Mouse (Mus musculus) embryonic facial prominence, embryonic 10.5 days (tissue): ENCODE measurements around the gene Guca2a. TPM values are rescaled to one million over a fixed set of nuclear protein-coding genes. Genes with fewer than 3 reads are reported as not detected.

Experiments
- DNase-seq: peaks from one replicate; pipeline ENCODE4 v3.0.0-alpha.2; 2017; ENCODE audit warnings: low spot score
- H3K27ac ChIP-seq: fragments of 300-500 bp; sonication (generic); replicated peaks from 2 replicates; pipeline ENCODE4 v1.5.1; 2016; ENCODE audit warnings: mild to moderate bottlenecking
- H3K27me3 ChIP-seq: fragments of 300-500 bp; sonication (generic); replicated peaks from 2 replicates; pipeline ENCODE4 v1.6.1; 2016; ENCODE audit warnings: low read depth, mild to moderate bottlenecking; ENCODE audit not compliant: poor library complexity, severe bottlenecking
- H3K36me3 ChIP-seq: fragments of 300-500 bp; sonication (generic); replicated peaks from 2 replicates; pipeline ENCODE4 v1.6.1; 2016; ENCODE audit warnings: mild to moderate bottlenecking, moderate library complexity
- H3K4me1 ChIP-seq: fragments of 300-500 bp; sonication (generic); 2 replicates; pipeline ENCODE4 v1.6.1; 2016
- H3K4me3 ChIP-seq: fragments of 300-500 bp; sonication (generic); 2 replicates; pipeline ENCODE4 v1.5.1; 2016; ENCODE audit warnings: mild to moderate bottlenecking, moderate library complexity
- H3K9me3 ChIP-seq: fragments of 300-500 bp; sonication (generic); 2 replicates; pipeline ENCODE4 v1.6.1; 2016; ENCODE audit warnings: mild to moderate bottlenecking
- WGBS: fragments of 180-500 bp; shearing (Covaris S2); methylation state at CpG from one replicate; pipeline ENCODE4 v1.1.7; 2016; 5-methylcytosine and 5-hydroxymethylcytosine counted together
- polyA plus RNA-seq: library from polyadenylated mRNA; unstranded; fragments of >200 nt; fragmentation: Nextera tagmentation; extraction: Ambion mirVana; gene quantifications from 2 replicates; pipeline ENCODE4 v1.2.1, GENCODE M21; 2016

Gene Guca2a
- polyA plus RNA-seq, 1 experiment from 2014 or later = not detected

GRCm38 (mm10) chr4:119671164-119671563 is 33.7 kb downstream of the Guca2a start:
- no peak for DNase-seq
- no peaks in the 10 kb centered on the region for H3K27me3 ChIP-seq
- peaks cover 10% of the 10 kb centered on the region for H3K4me1 ChIP-seq
- 90% methylated on average over 9 of the region's 9 CpGs for WGBS
- no peaks in the 10 kb centered on the region for H3K9me3 ChIP-seq
- no peaks in the 10 kb centered on the region for H3K36me3 ChIP-seq
- no peak overlapping the region for H3K27ac ChIP-seq
- H3K4me3 ChIP-seq = no peak overlapping the region

- Histone ChIP-seq H3K27me3 (no peaks in the 10 kb centered on the region), H3K36me3 (no peaks in the 10 kb centered on the region), H3K4me1 (peaks cover 10% of the 10 kb centered on the region), H3K4me3 (no peak overlapping the region), H3K27ac (no peak overlapping the region), H3K9me3 (no peaks in the 10 kb centered on the region)
- no peak for DNase-seq
- WGBS = 35% methylated on average over 5 of the region's 5 CpGs
These were observed 35.2 kb downstream of the Guca2a start for GRCm38 (mm10) chr4:119672685-119673084.

- no peak for DNase-seq
These were observed 45.1 kb downstream of the Guca2a start for GRCm38 (mm10) chr4:119682596-119682995.

GRCm38 (mm10) chr4:119685746-119686145 is 48.2 kb downstream of the Guca2a start:
- H3K4me3 ChIP-seq = no peak overlapping the region
- no peaks in the 10 kb centered on the region for H3K36me3 ChIP-seq
- H3K27me3 ChIP-seq = no peaks in the 10 kb centered on the region
- H3K27ac ChIP-seq = no peak overlapping the region
- peaks cover 11% of the 10 kb centered on the region for H3K4me1 ChIP-seq
- DNase-seq = no peak
- WGBS = 89% methylated on average over 2 of the region's 2 CpGs
- no peaks in the 10 kb centered on the region for H3K9me3 ChIP-seq

More at GRCm38 (mm10) chr4:119682596-119682995, 45.1 kb downstream of the Guca2a start:
- no peaks in the 10 kb centered on the region for H3K36me3 ChIP-seq
- no peak overlapping the region for H3K4me3 ChIP-seq
- no peaks in the 10 kb centered on the region for H3K27me3 ChIP-seq
- no peaks in the 10 kb centered on the region for H3K9me3 ChIP-seq
- H3K4me1 ChIP-seq = peaks cover 6% of the 10 kb centered on the region; the same call in 1 of the 2 replicates
- no peak overlapping the region for H3K27ac ChIP-seq
- 63% methylated on average over 5 of the region's 5 CpGs for WGBS

Other genes starting within 250 kb of the Guca2a start
- 5.1 and 6.4 TPM in 2 replicates for gene Ccdc30, start 222.2 kb upstream of the Guca2a start, polyA plus RNA-seq
- 33.2 and 35.3 TPM in 2 replicates for gene Ppcs, start 215.3 kb upstream of the Guca2a start, polyA plus RNA-seq
- gene Zmynd12, start 214.9 kb upstream of the Guca2a start, polyA plus RNA-seq = 0.15 and 0.36 TPM in 2 replicates
- gene Rimkla, start 145.1 kb upstream of the Guca2a start, polyA plus RNA-seq = 1.9 TPM in 2 replicates
- 21.4 and 22.4 TPM in 2 replicates for gene Foxj3, start 100.7 kb upstream of the Guca2a start, polyA plus RNA-seq
- gene Frg2f1, start 98.2 kb upstream of the Guca2a start, polyA plus RNA-seq = 2.0 and 2.2 TPM in 2 replicates
- gene Guca2b, start 21.2 kb downstream of the Guca2a start, polyA plus RNA-seq = not detected in 2 replicates
- 0.67 and 1.5 TPM in 2 replicates for gene Hivep3, start 96.1 kb downstream of the Guca2a start, polyA plus RNA-seq